Mouse (Mus musculus) heart, postnatal 36 days (tissue): ENCODE measurements at regions not wholly inside any gene's neighbourhood (a gene's known extent, or its start where the extent isn't known, plus 50 kb on each side); places are given as distances from the start of the nearest gene placed in this dataset.
"Not testable (repeated sequence)": the region's sequence is repeated elsewhere in the genome, so short reads cannot be mapped to it uniquely, and the experiment has no call there.

Source experiments
- DNase-seq, 2 experiments: peaks; one replicate each; pipeline ENCODE4 v3.0.0; 2021 to 2022
- intact Hi-C: fragments of 180-260 bp; cut with DNase I; formaldehyde crosslinking; loops from one replicate; pipeline ENCODE4 v1.15.1; 2025

DNA sequence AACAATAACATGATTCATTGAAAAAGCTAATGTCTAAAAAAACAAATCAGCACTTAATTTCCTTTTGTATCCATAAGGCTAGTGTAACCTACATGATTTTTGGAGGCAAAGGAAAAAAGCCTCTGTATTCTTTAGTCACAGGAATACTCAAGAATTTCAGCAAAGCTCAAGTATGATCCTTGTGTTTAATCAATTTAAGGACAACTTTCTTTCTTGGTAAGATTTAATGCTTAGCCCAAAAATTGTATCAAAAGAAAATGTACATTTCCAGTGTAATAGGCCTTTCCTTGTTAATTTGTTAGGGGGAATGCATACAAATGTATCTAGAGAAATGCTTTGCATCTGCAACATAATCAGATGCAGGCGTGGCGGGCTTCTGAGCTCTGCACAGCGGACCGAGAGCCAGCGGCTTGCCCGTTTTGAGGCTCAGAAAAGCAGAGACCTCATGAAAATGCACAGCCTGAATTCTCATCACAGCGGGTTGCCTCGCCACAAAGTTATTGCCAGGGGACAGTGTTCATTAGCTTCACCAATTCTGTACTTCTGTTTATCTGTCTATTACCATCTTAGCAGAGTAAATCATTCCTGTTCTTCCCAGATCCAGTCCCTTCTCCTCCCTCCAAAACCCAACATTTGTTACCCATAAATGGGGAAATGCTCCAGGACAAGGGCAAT lies 133.2 kb upstream of the Kiz start:
- DNase-seq: no peak
- intact Hi-C loops: no loop called here

- no peak for DNase-seq
- intact Hi-C loops: no loop called here
Observed at GRCm38 (mm10) chr2:146723172-146723571, 132.5 kb upstream of the Kiz start.

- intact Hi-C loops: no loop called here
- DNase-seq: no peak
Observed at GRCm38 (mm10) chr2:146723671-146724070, 132.0 kb upstream of the Kiz start.

DNA sequence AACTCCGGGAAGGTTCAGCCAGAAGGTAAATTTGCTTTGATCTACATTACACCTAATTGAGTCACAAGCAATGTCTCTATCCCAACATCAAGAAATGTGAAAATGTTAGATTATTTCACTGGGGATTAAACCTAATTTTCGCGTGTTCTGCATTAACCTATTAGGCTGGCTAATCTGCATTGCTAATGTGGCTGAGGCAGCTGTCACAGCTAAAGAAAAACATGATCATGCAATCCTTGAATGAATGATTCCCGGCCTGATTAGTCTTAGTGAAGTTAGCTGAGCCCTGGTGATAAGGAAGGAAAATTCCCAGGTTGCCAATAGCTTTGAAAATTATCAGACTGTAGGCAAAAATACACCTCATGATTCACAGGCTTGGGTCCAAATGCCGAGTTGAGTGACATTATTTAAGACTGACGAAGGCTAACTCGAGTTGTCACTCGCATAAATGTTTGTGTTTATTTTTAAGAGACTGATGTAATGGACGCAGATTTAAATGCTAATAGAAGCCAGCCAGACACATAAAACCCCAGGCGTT lies 131.5 kb upstream of the Kiz start:
- intact Hi-C loops: no loop called here
- DNase-seq: no peak

- DNase-seq: no peak
- intact Hi-C loops: no loop called here
Observed at GRCm38 (mm10) chr2:146724924-146725555, 130.6 kb upstream of the Kiz start.

DNA sequence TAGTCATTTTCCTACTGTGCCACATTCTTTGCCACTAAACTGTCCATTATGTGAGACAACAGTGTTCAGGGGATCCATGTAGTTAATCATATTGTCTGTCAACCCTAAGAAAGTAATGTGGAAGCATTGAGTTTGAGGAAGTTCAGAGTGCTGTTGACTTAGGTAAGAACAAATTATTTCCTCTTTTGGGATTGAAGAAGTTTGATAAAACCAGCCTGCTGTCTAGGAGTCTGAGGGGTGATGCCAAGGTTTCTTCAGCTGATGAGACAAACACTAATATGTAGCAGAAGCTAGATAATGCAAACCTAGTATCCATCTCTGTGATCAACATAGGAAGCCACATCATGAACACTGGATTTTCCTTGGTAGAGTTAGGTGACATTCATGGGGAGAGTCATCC lies 127.0 kb upstream of the Kiz start:
- no peak for DNase-seq
- intact Hi-C loops: no loop called here

GRCm38 (mm10) chr2:146731081-146731480 lies 124.6 kb upstream of the Kiz start:
- intact Hi-C loops: no loop called here
- DNase-seq: no peak

DNA sequence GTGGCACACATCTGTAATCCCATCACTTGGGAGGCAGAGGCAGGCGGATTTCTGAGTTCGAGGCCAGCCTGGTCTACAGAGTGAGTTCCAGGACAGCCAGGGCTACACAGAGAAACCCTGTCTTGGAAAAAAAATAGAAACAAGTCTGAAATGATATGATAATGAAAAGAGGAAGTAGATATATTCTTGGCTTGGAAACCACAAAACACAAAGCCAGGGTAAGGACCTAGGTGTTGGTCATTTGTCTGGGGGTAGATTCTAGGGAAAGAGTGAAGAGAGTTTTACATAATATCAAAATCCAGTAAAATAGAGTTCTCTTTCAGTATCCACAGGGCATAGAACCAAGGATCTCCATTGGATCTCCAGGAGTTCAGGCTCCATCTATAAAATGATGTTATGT lies 122.8 kb upstream of the Kiz start:
- intact Hi-C loops, DNase-seq: not testable (repeated sequence)

DNA sequence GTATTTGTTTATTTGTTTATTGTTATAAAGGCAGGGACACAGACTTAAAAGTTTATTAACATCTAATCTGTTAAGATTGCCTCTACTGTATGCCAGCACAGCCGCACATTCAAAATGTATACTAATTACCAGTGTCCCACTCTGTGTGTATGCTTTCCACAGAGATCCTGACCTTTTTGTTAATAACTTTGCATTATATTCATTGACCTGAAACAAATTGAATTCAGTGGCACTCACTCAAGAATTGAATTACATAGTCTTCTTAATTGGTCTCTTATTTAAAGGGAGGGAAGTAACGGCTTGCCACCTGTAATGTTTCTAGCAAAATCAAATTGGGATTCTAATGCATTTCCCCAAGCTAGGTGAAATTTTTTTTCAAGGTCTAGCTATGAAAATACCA lies 111.3 kb upstream of the Kiz start:
- intact Hi-C loops: no loop called here
- no peak for DNase-seq

DNA sequence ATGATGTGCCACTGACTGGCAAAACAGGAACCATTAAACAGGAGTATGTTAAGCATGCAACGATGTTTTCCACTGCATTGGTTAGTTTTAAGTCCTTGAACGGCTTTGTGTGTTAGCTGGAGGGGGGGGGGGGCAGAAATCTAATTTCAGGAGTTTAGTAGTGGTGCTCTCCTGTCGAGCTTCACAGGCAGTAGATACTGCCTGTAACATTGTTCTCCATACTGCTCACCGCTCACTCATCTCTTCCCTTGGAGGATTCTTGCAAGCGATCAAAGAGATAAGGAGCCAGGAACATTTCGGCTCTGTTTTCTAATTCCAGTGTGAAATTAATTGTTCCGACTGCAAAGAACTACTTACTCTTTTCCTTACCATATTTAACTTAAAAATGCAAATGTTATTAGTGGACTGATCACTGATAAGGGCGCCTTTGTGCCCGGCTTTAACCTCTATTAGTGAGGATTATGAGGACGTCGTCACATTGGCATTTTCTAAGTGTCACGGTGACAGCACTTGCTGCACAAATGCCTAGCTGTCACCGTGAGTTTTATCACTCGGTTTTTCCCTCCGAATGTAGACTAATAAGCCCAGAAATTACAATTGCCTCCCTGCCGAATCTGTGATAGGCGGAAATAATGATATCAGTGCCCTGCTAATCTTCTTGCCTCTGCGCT lies 110.5 kb upstream of the Kiz start:
- intact Hi-C loops: no loop called here

GRCm38 (mm10) chr2:146745683-146746047 lies 110.0 kb upstream of the Kiz start:
- no peak for DNase-seq
- intact Hi-C loops: no loop called here

More for the DNA sequence above, 110.5 kb upstream of the Kiz start:
- DNase-seq: no peak

GRCm38 (mm10) chr2:146753988-146754387 lies 101.7 kb upstream of the Kiz start:
- intact Hi-C loops: no loop called here
- no peak for DNase-seq

DNA sequence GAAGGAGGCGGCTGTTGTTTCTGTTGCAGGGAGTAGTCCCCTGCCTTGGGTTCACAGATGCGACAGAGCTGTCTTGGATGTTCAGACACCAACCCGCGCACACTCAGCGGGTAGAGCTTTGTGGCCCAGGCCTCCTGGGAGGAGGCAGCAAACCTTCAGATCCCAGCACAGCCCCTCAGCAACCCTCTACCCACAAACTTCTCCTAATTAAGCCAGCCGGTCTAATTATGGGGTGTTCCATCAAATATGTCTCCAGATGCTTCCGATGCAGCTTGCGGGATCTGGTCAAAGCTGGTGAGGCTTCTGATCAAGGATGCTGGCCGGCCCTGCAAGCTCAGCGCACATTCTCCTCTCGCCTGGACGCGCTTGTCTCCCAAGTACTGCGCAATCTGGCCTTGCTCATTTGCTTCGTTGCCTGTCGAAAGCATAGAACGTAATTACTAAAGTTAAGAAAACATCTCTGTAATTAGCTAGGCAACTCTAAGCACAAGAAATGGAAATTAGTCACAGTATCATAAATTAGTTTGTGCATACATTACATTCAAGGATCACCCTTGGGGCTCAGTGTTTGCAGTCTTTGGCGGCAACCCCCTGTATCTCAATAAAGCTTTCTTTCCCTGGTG lies 92.0 kb upstream of the Kiz start:
- intact Hi-C loops: no loop called here
- DNase-seq: no peak

DNA sequence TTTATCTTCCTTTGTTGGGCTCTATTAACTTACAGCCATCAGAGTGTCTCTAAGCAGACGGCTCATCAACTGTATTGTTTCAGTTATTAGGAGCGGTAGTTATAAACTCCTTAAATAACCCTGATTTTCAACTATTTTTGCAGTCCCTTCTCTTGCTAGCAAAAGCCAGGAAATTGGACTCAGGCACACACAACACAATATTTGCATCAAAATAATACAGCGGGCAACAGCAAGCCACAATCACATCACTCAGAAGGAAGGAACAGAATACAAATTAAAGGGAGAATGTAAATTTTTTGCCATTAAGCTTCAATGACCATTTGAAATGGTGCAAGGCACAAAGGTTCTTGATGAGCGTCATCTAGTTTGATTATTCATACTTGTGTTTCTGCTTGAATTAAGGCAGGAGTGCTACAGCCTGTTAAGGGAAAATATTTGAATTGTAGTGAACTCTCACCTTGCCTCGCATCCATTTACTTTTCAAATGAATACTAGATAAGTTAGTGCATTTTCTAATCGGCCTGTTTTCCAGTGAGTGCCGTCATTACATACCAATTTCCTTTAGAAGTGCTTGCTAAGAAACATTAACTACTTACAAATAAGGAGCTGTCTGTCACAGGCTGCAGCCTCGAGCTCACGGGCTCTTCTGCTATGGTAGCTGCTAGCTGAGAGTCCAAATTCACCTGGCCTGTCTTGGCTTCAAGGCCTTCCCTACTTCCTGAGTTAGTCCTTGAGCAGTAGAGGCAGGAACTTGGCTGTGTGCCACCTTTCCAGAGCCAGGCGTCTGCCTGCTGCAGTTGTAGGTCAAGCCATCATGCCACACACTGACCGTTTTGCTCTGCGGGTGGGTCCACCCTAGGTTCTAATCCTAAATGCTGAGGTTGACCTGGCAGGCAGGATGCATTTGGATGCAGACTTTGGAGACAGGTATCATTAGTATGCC lies 91.1 kb upstream of the Kiz start:
- intact Hi-C loops: no loop called here
- DNase-seq: no peak

GRCm38 (mm10) chr2:146774876-146775275 lies 80.8 kb upstream of the Kiz start:
- intact Hi-C loops: no loop called here
- DNase-seq: no peak

DNA sequence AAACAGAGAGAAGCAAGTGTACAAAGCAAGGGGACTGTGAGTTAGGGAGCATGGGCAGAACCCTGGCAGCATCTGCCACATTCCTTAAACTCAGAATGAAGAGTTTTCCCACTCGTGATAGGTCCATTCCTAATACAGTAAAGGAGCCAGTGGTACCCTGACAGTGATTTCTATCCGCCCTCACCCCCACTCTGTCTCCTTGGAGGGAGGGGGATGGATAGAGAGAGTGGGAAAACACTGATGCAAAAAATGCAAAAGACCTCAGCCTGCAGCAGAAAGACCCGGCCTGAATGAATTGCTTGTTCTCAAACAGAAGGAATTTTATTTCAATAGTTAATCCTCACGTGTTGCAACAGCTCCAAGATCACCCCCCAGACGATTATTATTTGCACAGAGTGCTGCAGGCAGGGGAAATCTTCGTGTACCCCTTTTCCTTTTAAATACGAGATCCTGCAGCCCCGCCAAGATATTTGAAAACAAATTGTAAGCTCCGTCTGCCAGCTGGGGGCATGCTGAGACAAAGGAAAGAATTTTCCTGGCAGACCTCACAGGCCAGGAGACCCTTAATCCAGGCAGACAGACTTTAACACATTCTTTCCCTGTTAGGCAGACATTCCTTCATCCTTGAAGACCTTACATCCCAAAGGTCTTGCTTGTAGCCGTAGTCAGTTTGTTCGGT lies 68.4 kb upstream of the Kiz start:
- DNase-seq: no peak
- intact Hi-C loops: no loop called here

GRCm38 (mm10) chr2:146787811-146788455 lies 67.7 kb upstream of the Kiz start:
- DNase-seq: no peak
- intact Hi-C loops: no loop called here

- intact Hi-C loops: no loop called here
Observed at GRCm38 (mm10) chr2:146792844-146793420, 62.7 kb upstream of the Kiz start.

GRCm38 (mm10) chr2:146802973-146803372 lies 52.7 kb upstream of the Kiz start:
- DNase-seq: no peak
- intact Hi-C loops: no loop called here

More at GRCm38 (mm10) chr2:146792844-146793420, 62.7 kb upstream of the Kiz start:
- no peak for DNase-seq
